In the genomic region with DNA sequence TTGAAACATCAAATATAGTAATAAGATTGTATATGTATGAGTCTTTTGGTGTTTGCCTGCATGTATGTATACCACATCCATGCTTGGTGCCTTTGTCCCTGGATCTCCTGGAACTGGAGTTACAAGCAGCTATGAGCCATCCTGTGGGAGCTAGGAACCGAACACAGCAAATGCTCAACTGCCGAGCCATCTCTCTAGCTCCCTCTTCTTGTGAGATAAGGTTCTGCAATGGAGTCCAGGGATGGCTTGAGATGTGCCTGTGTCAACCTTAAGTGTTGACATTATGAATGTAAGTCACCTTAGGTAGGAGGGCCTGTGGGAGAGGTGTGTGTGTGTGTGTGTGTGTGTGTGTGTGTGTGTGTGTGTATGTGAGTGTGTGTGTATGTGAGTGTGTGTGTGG, we compare ENCODE assay signal across 13 mouse cellular contexts. TPM values are rescaled to one million over a fixed set of nuclear protein-coding genes. Genes with fewer than 3 reads are reported as not detected.
DNase-seq lines count a peak whose midpoint lies in the region; ATAC-seq and TF ChIP-seq lines count a peak whose summit lies in the region.
"Had no signal": no experiment of that assay in that cellular context is flagged by ENCODE, and none has a peak within 500 bp of the region (broad histone marks: within the 10 kb centered on the region; RNA-seq: fewer than 3 reads in every experiment).

No protein-coding gene starts in this region.

- no peak overlapping the region for H3K27ac ChIP-seq in layer of hippocampus, adult 2 months
- H3K27ac ChIP-seq in midbrain, embryonic 11.5 days (ENCODE audit: low read depth, low read length): no peak overlapping the region
- H3K27ac ChIP-seq: hindbrain, embryonic 12.5 days; lung, embryonic 15.5 days had no signal

- no peaks in the 10 kb centered on the region for H3K9me3 ChIP-seq in midbrain, embryonic 11.5 days (ENCODE audit: control insufficient read depth, low read length)
- H3K9me3 ChIP-seq: hindbrain, embryonic 12.5 days; lung, embryonic 15.5 days had no signal

- no peaks in the 10 kb centered on the region for H3K27me3 ChIP-seq in midbrain, embryonic 11.5 days (ENCODE audit: control insufficient read depth, insufficient read depth, low read length)
- H3K27me3 ChIP-seq: hindbrain, embryonic 12.5 days; lung, embryonic 15.5 days had no signal

- WGBS in midbrain, embryonic 11.5 days: 46% methylated on average over 2 of the region's 2 CpGs

- H3K4me2 ChIP-seq in midbrain, embryonic 11.5 days: no peak overlapping the region
- H3K4me2 ChIP-seq: hindbrain, embryonic 12.5 days; lung, embryonic 15.5 days had no signal

- DNase-seq in layer of hippocampus, adult 2 months (ENCODE audit: low spot score in 2 of 2): no peak
- no peak for DNase-seq in layer of hippocampus, adult 18-20 months (ENCODE audit: low spot score in 2 of 2)
- DNase-seq in CD4-positive, CD25-positive, alpha-beta regulatory T cell, adult 2 months (ENCODE audit: low read depth, low spot score): peak; percentile 69
- DNase-seq in ZHBTc4 (ENCODE audit: low read depth, low spot score): peak; percentile 79
- no peak for DNase-seq in testis, postnatal 14 days (ENCODE audit: low spot score)
- DNase-seq in midbrain, embryonic 11.5 days (ENCODE audit: low spot score, missing footprints): no peak
- DNase-seq in left cerebral cortex, adult 11 months (ENCODE audit: low spot score): no peak
- DNase-seq: gastrocnemius, postnatal 36 days; right cerebral cortex, adult 18-20 months had no signal

- no peak overlapping the region for H3K4me3 ChIP-seq in layer of hippocampus, adult 2 months
- no peak overlapping the region for H3K4me3 ChIP-seq in midbrain, embryonic 11.5 days (ENCODE audit: low read depth, low read length)
- H3K4me3 ChIP-seq: erythroblast, embryonic 14.5 days; hindbrain, embryonic 12.5 days; lung, embryonic 15.5 days had no signal

- H3K9ac ChIP-seq in midbrain, embryonic 11.5 days (ENCODE audit: low read length): no peak overlapping the region
- H3K9ac ChIP-seq: hindbrain, embryonic 12.5 days; lung, embryonic 15.5 days had no signal

- H3K4me1 ChIP-seq in midbrain, embryonic 11.5 days (ENCODE audit: control insufficient read depth, insufficient read depth, low read length): peaks cover 3% of the 10 kb centered on the region; the same call in 1 of the 2 replicates

- ATAC-seq in megakaryocyte, adult 5-6 weeks (ENCODE audit: poor library complexity, severe bottlenecking): peak; percentile 76
- ATAC-seq in midbrain, embryonic 11.5 days (ENCODE audit: low FRiP score): no peak

- peak; percentile 56 for TF ChIP-seq CTCF in layer of hippocampus, adult 2 months (conservative IDR thresholded peaks at IDR 0.05)

- peaks cover 6% of the 10 kb centered on the region; the same call in 1 of the 2 replicates for H3K36me3 ChIP-seq in midbrain, embryonic 11.5 days (ENCODE audit: control insufficient read depth, insufficient read depth, low read length)

RNA-seq across cellular contexts. Expression of a gene that starts 6.8 kb away (rescaled TPM):
- total RNA-seq in layer of hippocampus, adult 2 months (2021): 100 to 1,000 TPM; 416 to 419 TPM
- total RNA-seq in layer of hippocampus, adult 18-20 months (2021): 100 to 1,000 TPM; 426 to 434 TPM
- 240 and 279 TPM in 2 replicates for total RNA-seq in megakaryocyte, adult 5-6 weeks (2015)
- 502 and 628 TPM in 2 replicates for total RNA-seq in megakaryocyte, adult 5-6 weeks (2017)
- 1,016 and 1,079 TPM in 2 replicates for polyA plus RNA-seq in midbrain, embryonic 11.5 days (2014; fragmentation: Nextera tagmentation; extraction: Ambion mirVana)

RNA-seq across cellular contexts. Expression of a gene that starts 8.7 kb away (rescaled TPM):
- 10 to 100 TPM; 87.9 to 92.9 TPM for total RNA-seq in layer of hippocampus, adult 2 months (2021)
- 10 to 100 TPM; 87.9 to 92.5 TPM for total RNA-seq in layer of hippocampus, adult 18-20 months (2021)
- 113 and 122 TPM in 2 replicates for total RNA-seq in megakaryocyte, adult 5-6 weeks (2015)
- 368 and 380 TPM in 2 replicates for total RNA-seq in megakaryocyte, adult 5-6 weeks (2017)
- polyA plus RNA-seq in midbrain, embryonic 11.5 days (2014; fragmentation: Nextera tagmentation; extraction: Ambion mirVana): 228 and 245 TPM in 2 replicates

RNA-seq across cellular contexts. Expression of a gene that starts 16.4 kb away (rescaled TPM):
- total RNA-seq in layer of hippocampus, adult 2 months (2021): 10 to 100 TPM; 13.1 to 13.3 TPM
- total RNA-seq in layer of hippocampus, adult 18-20 months (2021): 10 to 100 TPM; 14.4 to 16.8 TPM
- total RNA-seq in megakaryocyte, adult 5-6 weeks (2015): 7.4 TPM in 2 replicates
- 5.2 and 5.6 TPM in 2 replicates for total RNA-seq in megakaryocyte, adult 5-6 weeks (2017)
- 4.9 and 5.1 TPM in 2 replicates for polyA plus RNA-seq in midbrain, embryonic 11.5 days (2014; fragmentation: Nextera tagmentation; extraction: Ambion mirVana)

RNA-seq across cellular contexts. Expression of a gene that starts 37.2 kb away (rescaled TPM):
- 1 to 10 TPM; 1.0 to 1.1 TPM for total RNA-seq in layer of hippocampus, adult 2 months (2021)
- 1 to 10 TPM; 1.3 to 1.5 TPM for total RNA-seq in layer of hippocampus, adult 18-20 months (2021)
- 19.6 and 20.6 TPM in 2 replicates for total RNA-seq in megakaryocyte, adult 5-6 weeks (2015)
- total RNA-seq in megakaryocyte, adult 5-6 weeks (2017): 38.9 and 40.8 TPM in 2 replicates
- 0.31 and 0.63 TPM in 2 replicates for polyA plus RNA-seq in midbrain, embryonic 11.5 days (2014; fragmentation: Nextera tagmentation; extraction: Ambion mirVana)

Comparison
In these comparisons a context has a peak if more than half of its experiments do, and no peak if none do; other contexts are left out.
1. DNase-seq: peak in CD4-positive, CD25-positive, alpha-beta regulatory T cell, adult 2 months (single experiment) and ZHBTc4 (single experiment); none in layer of hippocampus, adult 2 months (0 of 2), layer of hippocampus, adult 18-20 months (0 of 2), testis, postnatal 14 days (single experiment), midbrain, embryonic 11.5 days (single experiment) and left cerebral cortex, adult 11 months (single experiment).